Mouse (Mus musculus): ENCODE results near the gene Swsap1. TPM values are rescaled to one million over a fixed set of nuclear protein-coding genes. Genes with fewer than 3 reads are reported as not detected.

Swsap1 gene
- polyA plus RNA-seq, 1 experiment: 5.7 TPM

- 68% methylated on average over 3 of the region's 3 CpGs for WGBS
Observed at GRCm38 (mm10) chr9:21929208-21929607, 26.3 kb upstream of the Swsap1 start.

GRCm38 (mm10) chr9:21932006-21932405, 23.5 kb upstream of the Swsap1 start:
- WGBS: 61% methylated on average over 2 of the region's 2 CpGs
- TF ChIP-seq POLR2A (IDR thresholded peaks at IDR 0.05; ENCODE audit: borderline replicate concordance, control insufficient read depth, low read depth, low read length) (no peak), CTCF (IDR thresholded peaks at IDR 0.05; ENCODE audit: control insufficient read depth, insufficient read depth, low read length) (no peak)
- H3K4me1 ChIP-seq (ENCODE audit: control insufficient read depth, insufficient read depth, low read length): no peaks in the 10 kb centered on the region; the same call in 1 of the 2 replicates

More at GRCm38 (mm10) chr9:21929208-21929607, 26.3 kb upstream of the Swsap1 start:
- H3K4me1 ChIP-seq (ENCODE audit: control insufficient read depth, insufficient read depth, low read length): peaks cover 1% of the 10 kb centered on the region; the same call in 1 of the 2 replicates
- no peak overlapping the region for H3K4me3 ChIP-seq (replicated peaks; ENCODE audit: control insufficient read depth, low read depth, low read length)
- no peak overlapping the region for H3K27ac ChIP-seq (ENCODE audit: control insufficient read depth, insufficient read depth, low read depth, low read length, poor library complexity)
- TF ChIP-seq CTCF (IDR thresholded peaks at IDR 0.05; ENCODE audit: control insufficient read depth, insufficient read depth, low read length) (no peak), POLR2A (IDR thresholded peaks at IDR 0.05; ENCODE audit: borderline replicate concordance, control insufficient read depth, low read depth, low read length) (no peak)

GRCm38 (mm10) chr9:21932445-21933137, 23.0 kb upstream of the Swsap1 start:
- WGBS: 63% methylated on average over 12 of the region's 12 CpGs
- no peak overlapping the region for H3K27ac ChIP-seq (ENCODE audit: control insufficient read depth, insufficient read depth, low read depth, low read length, poor library complexity)
- H3K4me1 ChIP-seq (ENCODE audit: control insufficient read depth, insufficient read depth, low read length): no peaks in the 10 kb centered on the region
- H3K4me3 ChIP-seq (replicated peaks; ENCODE audit: control insufficient read depth, low read depth, low read length): no peak overlapping the region
- no peak for TF ChIP-seq POLR2A (IDR thresholded peaks at IDR 0.05; ENCODE audit: borderline replicate concordance, control insufficient read depth, low read depth, low read length)
- no peak for TF ChIP-seq CTCF (IDR thresholded peaks at IDR 0.05; ENCODE audit: control insufficient read depth, insufficient read depth, low read length)

More at GRCm38 (mm10) chr9:21932006-21932405, 23.5 kb upstream of the Swsap1 start:
- H3K27ac ChIP-seq (ENCODE audit: control insufficient read depth, insufficient read depth, low read depth, low read length, poor library complexity): no peak overlapping the region
- H3K4me3 ChIP-seq (replicated peaks; ENCODE audit: control insufficient read depth, low read depth, low read length): no peak overlapping the region

- H3K27ac ChIP-seq (ENCODE audit: control insufficient read depth, insufficient read depth, low read depth, low read length, poor library complexity): no peak overlapping the region
- H3K4me1 ChIP-seq (ENCODE audit: control insufficient read depth, insufficient read depth, low read length): no peaks in the 10 kb centered on the region
- no peak for TF ChIP-seq CTCF (IDR thresholded peaks at IDR 0.05; ENCODE audit: control insufficient read depth, insufficient read depth, low read length)
- TF ChIP-seq POLR2A (IDR thresholded peaks at IDR 0.05; ENCODE audit: borderline replicate concordance, control insufficient read depth, low read depth, low read length): no peak
- 86% methylated on average over 12 of the region's 12 CpGs for WGBS
- H3K4me3 ChIP-seq (replicated peaks; ENCODE audit: control insufficient read depth, low read depth, low read length): no peak overlapping the region
Observed at GRCm38 (mm10) chr9:21934021-21934420, 21.5 kb upstream of the Swsap1 start.

GRCm38 (mm10) chr9:21935466-21936131, 20.0 kb upstream of the Swsap1 start:
- H3K27ac ChIP-seq (ENCODE audit: control insufficient read depth, insufficient read depth, low read depth, low read length, poor library complexity): no peak overlapping the region
- WGBS: 66% methylated on average over 7 of the region's 7 CpGs
- TF ChIP-seq CTCF (IDR thresholded peaks at IDR 0.05; ENCODE audit: control insufficient read depth, insufficient read depth, low read length) (no peak), POLR2A (IDR thresholded peaks at IDR 0.05; ENCODE audit: borderline replicate concordance, control insufficient read depth, low read depth, low read length) (no peak)
- no peaks in the 10 kb centered on the region for H3K4me1 ChIP-seq (ENCODE audit: control insufficient read depth, insufficient read depth, low read length)
- H3K4me3 ChIP-seq (replicated peaks; ENCODE audit: control insufficient read depth, low read depth, low read length): no peak overlapping the region

GRCm38 (mm10) chr9:21936692-21937570, 18.6 kb upstream of the Swsap1 start, which contains the start of gene Plppr2:
Gene Plppr2 (plus strand): TSS chr9:21937033.
- Histone ChIP-seq H3K4me1 (ENCODE audit: control insufficient read depth, insufficient read depth, low read length) (no peaks in the 10 kb centered on the region), H3K4me3 (replicated peaks; ENCODE audit: control insufficient read depth, low read depth, low read length) (peak within 1 kb of the TSS; percentile 49), H3K27ac (ENCODE audit: control insufficient read depth, insufficient read depth, low read depth, low read length, poor library complexity) (peak within 1 kb of the TSS; percentile 22; the same call in 1 of the 2 replicates)
- 4% methylated on average over 43 of the region's 43 CpGs for WGBS
- TF ChIP-seq POLR2A (IDR thresholded peaks at IDR 0.05; ENCODE audit: borderline replicate concordance, control insufficient read depth, low read depth, low read length): no peak
- TF ChIP-seq CTCF (IDR thresholded peaks at IDR 0.05; ENCODE audit: control insufficient read depth, insufficient read depth, low read length): no peak

GRCm38 (mm10) chr9:21937711-21938175, 17.8 kb upstream of the Swsap1 start:
- WGBS: 86% methylated on average over 4 of the region's 4 CpGs

More at GRCm38 (mm10) chr9:21937711-21938175, 17.8 kb upstream of the Swsap1 start:
- TF ChIP-seq CTCF (IDR thresholded peaks at IDR 0.05; ENCODE audit: control insufficient read depth, insufficient read depth, low read length): no peak
- no peaks in the 10 kb centered on the region for H3K4me1 ChIP-seq (ENCODE audit: control insufficient read depth, insufficient read depth, low read length)
- no peak overlapping the region for H3K27ac ChIP-seq (ENCODE audit: control insufficient read depth, insufficient read depth, low read depth, low read length, poor library complexity)
- H3K4me3 ChIP-seq (replicated peaks; ENCODE audit: control insufficient read depth, low read depth, low read length): no peak overlapping the region

Measured in bone marrow, adult 2 months (tissue).